Mouse (Mus musculus): Measurements from ENCODE around the gene Slk. TPM values are rescaled to one million over a fixed set of nuclear protein-coding genes. Genes with fewer than 3 reads are reported as not detected.

Slk gene
- polyA plus RNA-seq, 1 experiment from 2014 or later: 13.8 TPM

DNA sequence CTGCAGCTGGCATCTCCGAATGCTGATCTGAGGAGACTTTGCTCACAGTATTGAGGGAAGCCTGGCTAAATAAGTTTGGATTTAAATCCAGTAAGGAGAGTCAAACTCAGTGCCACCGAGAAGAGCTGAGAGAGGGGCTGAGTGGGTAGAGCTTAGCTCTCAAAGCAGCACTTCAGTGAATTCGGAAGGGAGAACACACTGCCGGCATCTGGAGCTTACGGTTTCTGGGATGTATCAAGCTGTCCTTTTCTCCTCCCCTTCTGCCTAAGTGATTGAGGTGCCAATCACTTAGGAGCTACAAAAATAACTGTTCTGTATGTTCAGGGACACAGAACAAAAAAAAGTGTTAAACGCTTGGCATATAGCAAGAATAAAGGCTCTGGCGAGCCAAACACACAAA is 37.0 kb upstream of the Slk start:
- Histone ChIP-seq H3K4me3 (ENCODE audit: low read depth, low read length) (no peak overlapping the region), H3K27me3 (ENCODE audit: control insufficient read depth, insufficient read depth, low read length) (no peaks in the 10 kb centered on the region), H3K36me3 (ENCODE audit: control insufficient read depth, insufficient read depth, low read length) (no peaks in the 10 kb centered on the region), H3K4me1 (replicated peaks; ENCODE audit: control insufficient read depth, insufficient read depth, low read length) (peaks cover 2% of the 10 kb centered on the region; the same call in 1 of the 2 replicates), H3K9me3 (ENCODE audit: control insufficient read depth, low read length) (no peaks in the 10 kb centered on the region), H3K4me2 (ENCODE audit: low read depth, low read length, severe bottlenecking) (no peak overlapping the region), H3K27ac (ENCODE audit: low read depth, low read length) (no peak overlapping the region), H3K9ac (ENCODE audit: low read length) (no peak overlapping the region)
- ATAC-seq (replicated peaks; ENCODE audit: low FRiP score) (no peak), DNase-seq (ENCODE audit: low spot score) (no peak)
- WGBS: 85% methylated on average over 7 of the region's 7 CpGs

GRCm38 (mm10) chr19:47545055-47545454 is 34.4 kb upstream of the Slk start:
- no peak for ATAC-seq (replicated peaks; ENCODE audit: low FRiP score)
- WGBS: 52% methylated on average over 3 of the region's 3 CpGs
- no peak overlapping the region for H3K4me2 ChIP-seq (ENCODE audit: low read depth, low read length, severe bottlenecking)
- no peaks in the 10 kb centered on the region for H3K9me3 ChIP-seq (ENCODE audit: control insufficient read depth, low read length)
- H3K4me1 ChIP-seq (replicated peaks; ENCODE audit: control insufficient read depth, insufficient read depth, low read length): no peaks in the 10 kb centered on the region
- no peaks in the 10 kb centered on the region for H3K36me3 ChIP-seq (ENCODE audit: control insufficient read depth, insufficient read depth, low read length)
- no peaks in the 10 kb centered on the region for H3K27me3 ChIP-seq (ENCODE audit: control insufficient read depth, insufficient read depth, low read length)
- no peak overlapping the region for H3K27ac ChIP-seq (ENCODE audit: low read depth, low read length)
- DNase-seq (ENCODE audit: low spot score): no peak
- no peak overlapping the region for H3K4me3 ChIP-seq (ENCODE audit: low read depth, low read length)
- no peak overlapping the region for H3K9ac ChIP-seq (ENCODE audit: low read length)

DNA sequence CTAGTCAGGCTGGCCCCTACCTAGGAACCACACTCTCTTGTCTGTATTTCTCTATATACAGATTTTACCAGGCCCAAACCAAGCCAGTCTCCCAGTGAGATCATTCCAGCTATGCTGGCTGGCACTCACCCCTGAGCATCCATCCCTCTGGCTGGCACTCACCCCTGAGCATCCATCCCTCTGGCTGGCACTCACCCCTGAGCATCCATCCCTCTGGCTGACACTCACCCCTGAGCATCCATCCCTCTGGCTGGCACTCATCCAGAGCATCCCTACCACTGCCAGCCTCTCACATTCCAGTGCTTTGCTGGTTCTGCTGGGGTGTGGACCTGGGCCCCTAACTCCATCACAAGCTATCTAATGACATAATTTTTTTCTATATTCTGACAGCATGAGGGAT is 34.0 kb upstream of the Slk start:
- Histone ChIP-seq H3K9me3 (ENCODE audit: control insufficient read depth, low read length) (no peaks in the 10 kb centered on the region), H3K4me2 (ENCODE audit: low read depth, low read length, severe bottlenecking) (no peak overlapping the region), H3K4me3 (ENCODE audit: low read depth, low read length) (no peak overlapping the region), H3K27me3 (ENCODE audit: control insufficient read depth, insufficient read depth, low read length) (no peaks in the 10 kb centered on the region), H3K9ac (ENCODE audit: low read length) (no peak overlapping the region), H3K4me1 (replicated peaks; ENCODE audit: control insufficient read depth, insufficient read depth, low read length) (no peaks in the 10 kb centered on the region), H3K36me3 (ENCODE audit: control insufficient read depth, insufficient read depth, low read length) (no peaks in the 10 kb centered on the region), H3K27ac (ENCODE audit: low read depth, low read length) (no peak overlapping the region)
- no peak for ATAC-seq (replicated peaks; ENCODE audit: low FRiP score)
- DNase-seq (ENCODE audit: low spot score): no peak

- Histone ChIP-seq H3K4me3 (ENCODE audit: low read depth, low read length) (no peak overlapping the region), H3K9ac (ENCODE audit: low read length) (no peak overlapping the region), H3K27ac (ENCODE audit: low read depth, low read length) (no peak overlapping the region), H3K4me1 (replicated peaks; ENCODE audit: control insufficient read depth, insufficient read depth, low read length) (no peaks in the 10 kb centered on the region), H3K36me3 (ENCODE audit: control insufficient read depth, insufficient read depth, low read length) (no peaks in the 10 kb centered on the region), H3K9me3 (ENCODE audit: control insufficient read depth, low read length) (no peaks in the 10 kb centered on the region), H3K27me3 (ENCODE audit: control insufficient read depth, insufficient read depth, low read length) (no peaks in the 10 kb centered on the region), H3K4me2 (ENCODE audit: low read depth, low read length, severe bottlenecking) (no peak overlapping the region)
- 92% methylated on average over 11 of the region's 11 CpGs for WGBS
- no peak for ATAC-seq (replicated peaks; ENCODE audit: low FRiP score)
- DNase-seq (ENCODE audit: low spot score): no peak
Observed at GRCm38 (mm10) chr19:47548432-47549076, 30.9 kb upstream of the Slk start.

DNA sequence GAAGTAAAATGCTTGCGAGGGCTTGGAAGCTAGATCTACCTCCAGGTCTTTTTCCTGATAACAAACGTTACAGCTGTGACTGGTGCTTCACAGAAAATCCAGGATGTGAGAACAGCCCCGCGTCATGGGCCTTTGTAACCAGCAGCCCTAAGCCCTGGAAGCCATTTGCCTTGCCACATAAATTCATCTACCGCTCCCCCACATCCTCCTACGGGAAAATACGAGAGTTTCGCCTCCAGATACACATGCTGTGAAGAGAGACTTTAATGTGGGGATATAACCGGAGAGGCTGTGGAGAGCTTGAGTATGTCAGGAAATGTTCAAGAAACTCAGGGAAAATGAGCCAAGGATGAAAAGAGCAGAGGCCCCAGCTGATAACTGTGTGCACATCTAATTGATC is 30.3 kb upstream of the Slk start:
- Histone ChIP-seq H3K27ac (ENCODE audit: low read depth, low read length) (no peak overlapping the region), H3K4me1 (replicated peaks; ENCODE audit: control insufficient read depth, insufficient read depth, low read length) (no peaks in the 10 kb centered on the region), H3K9me3 (ENCODE audit: control insufficient read depth, low read length) (no peaks in the 10 kb centered on the region), H3K9ac (ENCODE audit: low read length) (no peak overlapping the region), H3K27me3 (ENCODE audit: control insufficient read depth, insufficient read depth, low read length) (no peaks in the 10 kb centered on the region), H3K36me3 (ENCODE audit: control insufficient read depth, insufficient read depth, low read length) (no peaks in the 10 kb centered on the region), H3K4me2 (ENCODE audit: low read depth, low read length, severe bottlenecking) (no peak overlapping the region), H3K4me3 (ENCODE audit: low read depth, low read length) (no peak overlapping the region)
- no peak for DNase-seq (ENCODE audit: low spot score)
- WGBS: 91% methylated on average over 9 of the region's 9 CpGs
- ATAC-seq (replicated peaks; ENCODE audit: low FRiP score): no peak

DNA sequence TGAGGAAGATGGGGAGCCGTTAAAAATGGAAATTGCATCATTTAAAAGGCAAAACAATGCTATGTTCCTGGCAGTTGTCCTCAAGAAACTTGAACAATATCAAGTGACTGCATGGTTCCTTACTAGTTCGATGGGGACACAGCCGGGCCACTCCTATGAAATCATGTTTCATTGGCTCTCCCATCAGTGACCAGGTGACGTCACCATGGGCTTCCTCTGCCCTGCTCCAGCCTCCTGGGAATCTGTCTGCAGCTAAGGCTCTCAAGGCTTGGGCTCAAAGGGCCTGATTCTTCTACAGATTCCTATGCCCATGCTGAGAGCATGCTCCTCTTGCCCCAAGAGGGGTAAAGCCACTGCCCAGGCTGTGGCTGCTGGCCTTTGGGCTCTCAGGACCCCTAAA is 29.9 kb upstream of the Slk start:
- Histone ChIP-seq H3K27ac (ENCODE audit: low read depth, low read length) (no peak overlapping the region), H3K4me2 (ENCODE audit: low read depth, low read length, severe bottlenecking) (no peak overlapping the region), H3K36me3 (ENCODE audit: control insufficient read depth, insufficient read depth, low read length) (no peaks in the 10 kb centered on the region), H3K4me3 (ENCODE audit: low read depth, low read length) (no peak overlapping the region), H3K27me3 (ENCODE audit: control insufficient read depth, insufficient read depth, low read length) (no peaks in the 10 kb centered on the region), H3K9ac (ENCODE audit: low read length) (no peak overlapping the region), H3K9me3 (ENCODE audit: control insufficient read depth, low read length) (no peaks in the 10 kb centered on the region), H3K4me1 (replicated peaks; ENCODE audit: control insufficient read depth, insufficient read depth, low read length) (no peaks in the 10 kb centered on the region)
- DNase-seq (ENCODE audit: low spot score) (no peak), ATAC-seq (replicated peaks; ENCODE audit: low FRiP score) (no peak)
- WGBS: 89% methylated on average over 4 of the region's 4 CpGs

DNA sequence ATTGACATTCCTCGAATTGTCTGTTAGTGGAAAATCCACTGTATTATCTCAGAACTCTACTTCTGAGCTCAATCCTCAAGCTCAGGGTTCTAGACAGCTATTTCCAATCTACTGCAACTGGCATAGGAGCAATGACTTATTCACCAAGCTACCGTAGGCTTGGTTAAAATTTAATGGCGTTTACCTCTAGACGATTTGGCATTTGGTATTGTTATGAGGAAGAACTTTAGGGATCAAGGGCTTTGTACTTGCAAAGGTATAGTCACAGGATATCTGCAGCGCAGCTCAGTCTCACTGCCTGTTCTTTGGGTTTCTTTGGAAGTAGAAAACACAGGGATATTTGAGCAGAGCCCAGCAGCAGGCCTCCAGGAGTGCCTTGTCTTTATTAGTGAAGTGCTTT is 20.3 kb upstream of the Slk start:
- Histone ChIP-seq H3K9me3 (ENCODE audit: control insufficient read depth, low read length) (no peaks in the 10 kb centered on the region), H3K36me3 (ENCODE audit: control insufficient read depth, insufficient read depth, low read length) (no peaks in the 10 kb centered on the region), H3K9ac (ENCODE audit: low read length) (no peak overlapping the region), H3K4me2 (ENCODE audit: low read depth, low read length, severe bottlenecking) (no peak overlapping the region), H3K4me1 (replicated peaks; ENCODE audit: control insufficient read depth, insufficient read depth, low read length) (no peaks in the 10 kb centered on the region), H3K27ac (ENCODE audit: low read depth, low read length) (no peak overlapping the region), H3K4me3 (ENCODE audit: low read depth, low read length) (no peak overlapping the region), H3K27me3 (ENCODE audit: control insufficient read depth, insufficient read depth, low read length) (no peaks in the 10 kb centered on the region)
- DNase-seq (ENCODE audit: low spot score): no peak
- no peak for ATAC-seq (replicated peaks; ENCODE audit: low FRiP score)
- 38% methylated on average over 5 of the region's 5 CpGs for WGBS

DNA sequence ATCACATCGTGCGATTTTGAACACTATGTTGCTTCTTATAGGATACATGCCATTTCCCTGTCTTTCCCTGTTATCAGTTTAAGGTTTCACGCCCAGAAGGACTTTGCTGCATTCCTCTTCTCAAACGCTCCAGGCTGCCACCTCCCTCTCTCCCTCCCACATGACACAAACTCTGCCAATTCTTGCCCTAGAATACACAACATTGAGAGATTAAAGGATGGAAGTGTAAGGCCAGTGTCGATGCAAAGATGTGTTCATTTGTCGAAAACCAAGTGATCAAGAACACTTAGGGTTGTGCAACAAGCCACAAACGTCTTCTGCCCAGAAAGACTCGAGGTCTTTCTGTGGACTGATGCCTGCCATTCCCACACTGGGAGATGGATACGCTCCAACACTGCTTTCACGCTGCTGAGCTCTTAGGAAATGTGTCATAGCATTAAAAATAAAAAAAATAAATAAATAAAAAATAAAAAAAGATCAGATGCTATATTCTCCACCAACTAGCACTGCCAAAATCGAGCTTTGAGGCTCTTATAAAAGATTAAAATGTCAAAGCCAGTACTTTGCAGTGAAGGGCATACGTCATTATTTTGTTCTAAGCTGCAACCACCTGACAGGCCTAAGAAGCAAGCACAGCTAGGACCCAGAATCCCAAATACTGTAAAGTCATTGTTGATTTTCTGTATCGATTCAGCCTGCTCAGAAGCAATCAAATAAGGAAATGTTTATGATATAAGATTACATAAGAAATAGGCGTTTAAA is 19.5 kb upstream of the Slk start:
- Histone ChIP-seq H3K36me3 (ENCODE audit: control insufficient read depth, insufficient read depth, low read length) (no peaks in the 10 kb centered on the region), H3K9me3 (ENCODE audit: control insufficient read depth, low read length) (no peaks in the 10 kb centered on the region), H3K4me2 (ENCODE audit: low read depth, low read length, severe bottlenecking) (no peak overlapping the region), H3K9ac (ENCODE audit: low read length) (no peak overlapping the region), H3K27me3 (ENCODE audit: control insufficient read depth, insufficient read depth, low read length) (no peaks in the 10 kb centered on the region), H3K4me1 (replicated peaks; ENCODE audit: control insufficient read depth, insufficient read depth, low read length) (peaks cover under 1% of the 10 kb centered on the region; the same call in 1 of the 2 replicates), H3K4me3 (ENCODE audit: low read depth, low read length) (no peak overlapping the region), H3K27ac (ENCODE audit: low read depth, low read length) (no peak overlapping the region)
- ATAC-seq (replicated peaks; ENCODE audit: low FRiP score): no peak
- no peak for DNase-seq (ENCODE audit: low spot score)
- WGBS: 49% methylated on average over 14 of the region's 14 CpGs

All from forebrain, embryonic 11.5 days (tissue).